Mouse (Mus musculus) midbrain, embryonic 15.5 days (tissue): ENCODE results near the gene Card19. TPM values are rescaled to one million over a fixed set of nuclear protein-coding genes. Genes with fewer than 3 reads are reported as not detected.

Experiments used
- ATAC-seq: fragments of 200-750 bp; cut with Nextera tagmentation; replicated peaks from 2 replicates; pipeline ENCODE4 v1.8.0; 2017; ENCODE audit warnings: moderate TSS enrichment
- H3K27ac ChIP-seq: fragments of 300-500 bp; sonication (generic); 2 replicates; pipeline ENCODE4 v1.5.1; 2015; ENCODE audit warnings: mild to moderate bottlenecking, inconsistent platforms
- H3K27me3 ChIP-seq: fragments of 300-500 bp; sonication (generic); replicated peaks from 2 replicates; pipeline ENCODE4 v1.6.1; 2015; ENCODE audit warnings: inconsistent platforms
- H3K36me3 ChIP-seq: fragments of 300-500 bp; sonication (generic); replicated peaks from 2 replicates; pipeline ENCODE4 v1.6.1; 2015; ENCODE audit warnings: inconsistent platforms
- H3K4me1 ChIP-seq: fragments of 300-500 bp; sonication (generic); 2 replicates; pipeline ENCODE4 v1.6.1; 2015; ENCODE audit warnings: inconsistent platforms
- H3K4me2 ChIP-seq: fragments of 300-500 bp; sonication (generic); 2 replicates; pipeline ENCODE4 v1.6.1; 2015; ENCODE audit warnings: inconsistent platforms, mild to moderate bottlenecking, moderate library complexity
- H3K4me3 ChIP-seq: fragments of 300-500 bp; sonication (generic); 2 replicates; pipeline ENCODE4 v1.5.1; 2015; ENCODE audit warnings: mild to moderate bottlenecking, inconsistent platforms
- H3K9ac ChIP-seq: fragments of 300-500 bp; sonication (generic); 2 replicates; pipeline ENCODE4 v1.6.1; 2015; ENCODE audit warnings: mild to moderate bottlenecking, inconsistent platforms
- H3K9me3 ChIP-seq: fragments of 300-500 bp; sonication (generic); 2 replicates; pipeline ENCODE4 v1.6.1; 2016; ENCODE audit warnings: inconsistent platforms
- WGBS: fragments of 180-500 bp; shearing (Covaris S2); methylation state at CpG from one replicate; pipeline ENCODE4 v1.1.7; 2015; ENCODE audit warnings: mixed read lengths; 5-methylcytosine and 5-hydroxymethylcytosine counted together
- polyA plus RNA-seq: library from polyadenylated mRNA; unstranded; fragments of >200 nt; fragmentation: Nextera tagmentation; extraction: Ambion mirVana; gene quantifications from 2 replicates; pipeline ENCODE4 v1.2.1, GENCODE M21; 2015

Gene Card19
- polyA plus RNA-seq, 1 experiment from 2014 or later = 25.1 TPM

DNA sequence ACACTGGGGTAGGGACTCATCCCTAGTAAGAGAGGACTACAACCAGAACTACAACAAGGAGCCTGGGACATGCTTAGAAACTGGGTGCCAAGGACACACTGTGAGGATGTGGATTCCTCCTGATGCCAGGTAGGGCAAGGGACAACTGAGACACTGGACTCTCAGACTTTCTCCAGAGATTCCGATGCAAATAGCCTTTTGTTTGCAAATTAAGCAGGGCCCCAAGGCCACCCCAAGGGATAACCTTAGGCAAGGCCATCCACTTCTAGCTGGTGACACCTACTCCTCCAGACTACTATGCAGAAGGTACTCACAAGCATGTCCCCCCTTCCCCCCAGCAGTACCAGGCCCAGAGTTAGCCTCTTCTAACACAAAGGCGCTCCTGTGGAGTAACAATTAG lies 30.8 kb upstream of the Card19 start:
- WGBS = 64% methylated on average over 2 of the region's 2 CpGs
- no peak for ATAC-seq
- Histone ChIP-seq H3K4me2 (no peak overlapping the region), H3K36me3 (no peaks in the 10 kb centered on the region), H3K9me3 (no peaks in the 10 kb centered on the region), H3K27me3 (peaks cover 23% of the 10 kb centered on the region), H3K27ac (no peak overlapping the region), H3K9ac (no peak overlapping the region), H3K4me1 (peaks cover 10% of the 10 kb centered on the region), H3K4me3 (no peak overlapping the region)

DNA sequence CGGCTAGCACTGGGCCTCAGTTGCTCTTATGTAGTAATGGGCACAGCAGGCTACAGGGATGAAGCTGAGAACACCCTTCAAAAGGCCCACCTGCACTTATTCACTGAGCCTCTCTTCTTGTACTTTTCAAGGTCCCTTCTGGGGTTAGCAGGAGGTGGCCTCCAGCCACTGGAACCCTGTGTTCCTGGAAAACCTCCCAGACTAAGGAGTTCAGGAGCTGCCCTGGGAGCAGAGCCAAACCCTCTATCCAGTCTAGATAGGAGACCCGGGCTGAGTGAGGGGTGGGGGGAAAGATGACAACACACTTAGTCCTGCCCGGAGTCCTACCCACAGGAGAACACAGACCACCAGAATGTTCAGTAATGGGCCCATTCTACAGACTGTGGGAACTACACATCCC lies 30.2 kb upstream of the Card19 start:
- H3K27ac ChIP-seq = no peak overlapping the region
- no peaks in the 10 kb centered on the region for H3K9me3 ChIP-seq
- no peak overlapping the region for H3K9ac ChIP-seq
- H3K4me2 ChIP-seq = no peak overlapping the region
- 77% methylated on average over 3 of the region's 3 CpGs for WGBS
- no peaks in the 10 kb centered on the region for H3K36me3 ChIP-seq
- H3K4me1 ChIP-seq = peaks cover 10% of the 10 kb centered on the region
- no peak overlapping the region for H3K4me3 ChIP-seq
- H3K27me3 ChIP-seq = peaks cover 23% of the 10 kb centered on the region
- ATAC-seq = no peak

DNA sequence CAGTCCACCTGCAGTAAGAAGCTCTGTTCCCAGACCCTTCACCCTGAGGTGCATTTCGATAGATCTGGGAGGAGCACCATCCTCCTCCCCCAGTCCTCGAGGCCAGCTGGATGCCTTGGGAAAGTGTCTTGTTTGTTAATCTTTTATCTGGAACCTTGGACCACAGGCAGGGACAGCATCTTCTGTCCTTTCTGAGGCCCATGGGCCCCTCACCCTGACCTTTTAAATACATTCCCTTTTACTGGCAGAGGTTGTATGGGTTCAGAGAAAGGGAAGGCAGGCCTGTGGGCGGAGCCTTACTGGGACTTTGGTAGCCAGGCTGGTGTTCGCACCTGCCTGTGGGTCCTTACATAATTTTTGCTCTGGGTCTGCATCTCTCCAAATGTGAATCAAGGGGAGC lies 29.4 kb upstream of the Card19 start:
- Histone ChIP-seq H3K4me1 (peaks cover 10% of the 10 kb centered on the region), H3K4me2 (no peak overlapping the region), H3K27me3 (peaks cover 23% of the 10 kb centered on the region), H3K36me3 (no peaks in the 10 kb centered on the region), H3K4me3 (no peak overlapping the region), H3K9ac (no peak overlapping the region), H3K27ac (no peak overlapping the region), H3K9me3 (no peaks in the 10 kb centered on the region)
- ATAC-seq = no peak
- WGBS = 60% methylated on average over 4 of the region's 4 CpGs

DNA sequence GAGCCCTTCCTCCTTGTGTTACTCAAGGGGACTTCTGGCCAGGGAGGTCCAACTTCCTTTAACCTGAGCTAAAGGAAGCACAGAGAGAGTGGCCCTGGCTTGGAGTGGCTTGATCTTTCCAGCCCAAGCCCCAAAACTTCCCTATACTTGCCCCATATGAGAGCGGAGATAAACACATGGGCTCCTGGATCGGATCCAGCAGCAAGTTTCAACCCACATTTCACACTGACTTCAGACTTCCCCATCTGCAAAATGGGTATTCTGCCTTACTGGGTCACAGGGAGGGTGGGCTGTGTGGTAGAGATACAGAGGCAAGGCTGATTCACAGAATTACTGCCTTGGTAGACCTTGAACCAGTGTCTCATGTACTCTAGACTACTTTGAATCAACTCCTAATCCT lies 27.7 kb upstream of the Card19 start:
- Histone ChIP-seq H3K9me3 (no peaks in the 10 kb centered on the region), H3K4me2 (no peak overlapping the region), H3K27ac (no peak overlapping the region), H3K9ac (no peak overlapping the region), H3K36me3 (no peaks in the 10 kb centered on the region), H3K27me3 (peaks cover 22% of the 10 kb centered on the region), H3K4me1 (peaks cover 10% of the 10 kb centered on the region), H3K4me3 (no peak overlapping the region)
- WGBS = 92% methylated on average over 2 of the region's 2 CpGs
- ATAC-seq = no peak

DNA sequence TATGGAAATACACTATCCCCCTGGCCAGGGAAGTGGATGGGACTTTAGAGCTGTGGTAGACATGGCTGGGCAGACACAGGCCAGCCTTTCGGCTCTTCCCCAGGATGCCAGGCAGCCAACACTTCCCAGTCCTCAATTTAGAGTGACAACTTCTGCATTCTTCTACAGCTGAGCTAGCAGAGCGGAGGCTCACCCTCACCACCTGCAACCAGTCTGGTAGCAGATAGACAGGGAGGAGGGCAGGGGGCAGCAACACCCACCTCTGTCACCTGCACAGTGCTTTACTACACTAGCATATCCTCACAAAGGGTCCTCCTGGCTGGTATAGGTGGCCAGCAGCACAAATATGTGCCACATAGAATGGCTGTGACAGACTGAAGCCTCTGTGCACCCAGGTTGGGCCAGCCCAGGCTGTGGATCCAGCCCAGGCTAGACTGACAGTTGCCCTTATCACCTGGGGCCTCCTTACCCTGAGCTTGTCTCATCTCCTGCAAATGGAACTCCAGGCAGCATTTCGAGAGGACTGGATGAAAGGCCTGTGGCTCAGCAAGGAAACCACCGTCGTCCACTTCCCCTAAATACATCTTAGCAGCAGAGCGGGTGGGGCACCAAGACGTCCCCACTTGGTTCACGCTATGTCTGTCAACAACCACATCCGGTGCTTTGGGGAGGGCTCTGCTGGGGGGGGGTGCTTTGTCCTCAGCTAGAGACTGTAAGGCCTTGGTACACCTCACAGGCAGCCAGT lies 26.7 kb upstream of the Card19 start:
- Histone ChIP-seq H3K9ac (no peak overlapping the region), H3K9me3 (no peaks in the 10 kb centered on the region), H3K36me3 (no peaks in the 10 kb centered on the region), H3K4me2 (no peak overlapping the region), H3K4me1 (no peaks in the 10 kb centered on the region; the same call in 1 of the 2 replicates), H3K4me3 (no peak overlapping the region), H3K27ac (no peak overlapping the region), H3K27me3 (peaks cover 12% of the 10 kb centered on the region)
- WGBS = 75% methylated on average over 9 of the region's 9 CpGs
- ATAC-seq = no peak

DNA sequence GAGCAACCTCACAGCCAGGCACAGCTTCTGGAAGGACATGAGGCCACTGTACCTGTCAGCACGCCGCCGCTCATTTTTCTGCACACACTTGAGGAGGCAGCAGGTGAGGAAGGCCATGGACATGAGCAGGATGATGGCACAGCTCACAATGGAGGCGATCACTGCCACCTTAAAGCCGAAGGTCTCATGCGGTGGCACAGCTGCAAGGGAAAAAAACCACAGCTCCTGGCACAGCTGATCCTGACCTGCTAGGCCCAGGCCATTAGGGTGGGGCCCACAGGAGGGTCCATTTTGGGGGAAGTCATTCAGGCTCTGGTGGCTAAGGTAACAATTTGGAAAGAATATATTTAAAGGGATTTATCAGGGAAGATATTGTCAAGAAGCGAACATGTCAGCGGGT lies 22.9 kb upstream of the Card19 start:
- no peak overlapping the region for H3K4me2 ChIP-seq
- no peak overlapping the region for H3K9ac ChIP-seq
- WGBS = 92% methylated on average over 8 of the region's 8 CpGs
- no peaks in the 10 kb centered on the region for H3K27me3 ChIP-seq
- H3K27ac ChIP-seq = no peak overlapping the region
- no peak for ATAC-seq
- H3K4me1 ChIP-seq = no peaks in the 10 kb centered on the region
- H3K9me3 ChIP-seq = no peaks in the 10 kb centered on the region
- H3K4me3 ChIP-seq = no peak overlapping the region
- H3K36me3 ChIP-seq = no peaks in the 10 kb centered on the region

DNA sequence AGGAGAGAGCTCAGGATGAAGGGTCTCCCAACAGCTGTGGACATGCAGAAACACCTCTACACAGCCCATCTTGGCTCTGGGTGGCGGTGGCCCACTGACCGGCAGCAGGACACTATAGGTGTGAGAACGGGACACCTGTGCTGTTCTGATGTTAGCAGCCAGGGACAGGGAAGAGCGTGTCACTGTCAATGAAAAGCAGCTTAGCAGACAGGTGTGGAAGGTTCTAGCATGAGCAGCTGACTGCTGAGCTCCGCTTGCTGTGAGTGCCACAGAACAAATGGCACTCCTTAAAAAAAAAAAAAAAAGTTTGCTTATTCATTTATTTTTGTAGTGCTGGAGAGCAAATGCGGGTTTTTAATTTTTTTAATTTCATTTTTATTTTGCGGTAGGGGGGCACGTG lies 21.8 kb upstream of the Card19 start:
- WGBS = 90% methylated on average over 8 of the region's 8 CpGs
- H3K4me2 ChIP-seq = no peak overlapping the region
- H3K4me1 ChIP-seq = no peaks in the 10 kb centered on the region
- H3K36me3 ChIP-seq = no peaks in the 10 kb centered on the region
- no peaks in the 10 kb centered on the region for H3K27me3 ChIP-seq
- H3K4me3 ChIP-seq = no peak overlapping the region
- no peaks in the 10 kb centered on the region for H3K9me3 ChIP-seq
- no peak overlapping the region for H3K27ac ChIP-seq
- no peak overlapping the region for H3K9ac ChIP-seq
- ATAC-seq = no peak

DNA sequence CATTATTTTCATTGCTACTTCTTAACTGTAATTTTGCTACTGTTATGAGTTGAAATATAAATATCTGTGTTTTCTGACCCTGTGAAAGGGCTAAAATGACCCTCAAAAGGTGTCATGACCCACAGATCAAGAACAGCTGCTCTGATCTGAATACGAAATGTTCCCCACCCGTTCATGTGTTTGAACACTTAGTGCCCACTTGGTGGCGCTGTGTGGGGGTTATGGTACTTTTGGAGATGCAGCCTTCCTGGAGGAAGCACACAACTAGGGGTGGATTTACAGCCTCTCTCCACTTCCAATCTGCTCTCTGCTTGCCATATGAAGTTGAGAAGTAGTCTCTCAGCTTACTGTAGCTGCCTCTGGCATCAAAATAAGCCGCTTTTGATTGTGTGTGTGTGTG lies 18.9 kb upstream of the Card19 start:
- H3K4me3 ChIP-seq = no peak overlapping the region
- H3K4me1 ChIP-seq = no peaks in the 10 kb centered on the region
- no peaks in the 10 kb centered on the region for H3K27me3 ChIP-seq
- no peaks in the 10 kb centered on the region for H3K9me3 ChIP-seq
- no peak overlapping the region for H3K4me2 ChIP-seq
- no peak for ATAC-seq
- no peaks in the 10 kb centered on the region for H3K36me3 ChIP-seq
- H3K9ac ChIP-seq = no peak overlapping the region
- WGBS = 94% methylated on average over 4 of the region's 4 CpGs
- no peak overlapping the region for H3K27ac ChIP-seq

DNA sequence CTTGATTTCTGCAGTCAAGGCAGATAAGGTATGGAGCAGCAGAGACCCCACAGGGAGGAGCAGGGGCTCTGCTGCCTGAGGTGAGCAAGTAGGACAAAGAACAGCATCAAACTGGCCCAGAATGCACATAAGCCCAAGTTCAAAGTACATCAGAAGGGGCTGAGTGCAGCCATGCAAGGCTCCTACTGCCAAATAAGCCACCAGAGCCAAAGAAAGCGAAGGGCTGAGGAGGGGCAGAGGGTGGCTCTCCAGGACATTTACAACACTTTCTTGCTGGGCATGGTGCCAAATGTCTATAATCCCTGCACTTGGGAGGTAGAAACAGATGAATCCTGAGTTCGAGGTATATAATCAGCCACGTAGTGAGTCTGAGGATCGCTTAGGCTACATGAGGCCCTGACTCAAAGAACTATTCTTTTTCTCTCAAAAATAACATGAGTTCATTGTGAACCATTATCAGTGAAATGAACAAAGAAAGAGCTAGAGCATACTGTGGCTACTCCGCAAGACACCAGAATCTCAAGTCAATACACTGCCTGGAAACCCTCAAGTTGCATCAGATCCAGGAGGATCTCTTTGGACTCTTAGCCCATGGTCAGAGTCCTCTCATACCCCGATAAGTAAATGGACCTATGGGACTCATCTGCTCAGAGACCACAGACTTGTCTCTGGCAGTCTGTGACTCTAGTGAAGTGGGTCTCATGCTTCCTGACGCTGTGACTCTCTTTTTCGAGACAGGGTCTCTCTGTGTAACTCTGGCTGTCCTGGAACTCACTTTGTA lies 18.1 kb upstream of the Card19 start:
- Histone ChIP-seq H3K4me2 (no peak overlapping the region), H3K4me3 (no peak overlapping the region), H3K27ac (no peak overlapping the region), H3K27me3 (no peaks in the 10 kb centered on the region), H3K36me3 (no peaks in the 10 kb centered on the region), H3K4me1 (no peaks in the 10 kb centered on the region), H3K9me3 (no peaks in the 10 kb centered on the region), H3K9ac (no peak overlapping the region)
- WGBS = 80% methylated on average over 8 of the region's 8 CpGs
- ATAC-seq = no peak

DNA sequence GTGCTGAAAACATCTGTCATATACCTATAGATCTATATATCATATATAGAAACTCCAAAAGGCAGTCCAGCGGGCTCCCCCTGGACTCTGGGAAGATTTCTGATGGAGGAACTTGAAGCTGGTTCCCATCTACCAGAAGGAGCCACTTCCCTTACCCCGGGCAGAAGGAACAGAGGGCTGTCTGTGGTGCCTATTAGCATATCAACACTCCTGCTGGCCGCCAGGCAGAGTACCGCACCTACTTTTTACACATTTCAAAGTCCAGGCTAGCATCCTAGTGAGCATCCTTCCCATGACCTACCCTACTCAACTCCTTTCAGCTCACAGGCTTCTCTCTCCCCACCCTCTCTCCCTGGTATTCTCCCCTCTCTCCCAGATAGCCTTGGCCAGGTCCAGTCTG lies 9.8 kb upstream of the Card19 start:
- H3K27ac ChIP-seq = no peak overlapping the region
- no peaks in the 10 kb centered on the region for H3K36me3 ChIP-seq
- no peaks in the 10 kb centered on the region for H3K4me1 ChIP-seq
- 26% methylated on average over 4 of the region's 4 CpGs for WGBS
- H3K9me3 ChIP-seq = no peaks in the 10 kb centered on the region
- H3K27me3 ChIP-seq = peaks cover 7% of the 10 kb centered on the region; the same call in 1 of the 2 replicates
- ATAC-seq = no peak
- no peak overlapping the region for H3K9ac ChIP-seq
- H3K4me2 ChIP-seq = no peak overlapping the region
- H3K4me3 ChIP-seq = no peak overlapping the region

DNA sequence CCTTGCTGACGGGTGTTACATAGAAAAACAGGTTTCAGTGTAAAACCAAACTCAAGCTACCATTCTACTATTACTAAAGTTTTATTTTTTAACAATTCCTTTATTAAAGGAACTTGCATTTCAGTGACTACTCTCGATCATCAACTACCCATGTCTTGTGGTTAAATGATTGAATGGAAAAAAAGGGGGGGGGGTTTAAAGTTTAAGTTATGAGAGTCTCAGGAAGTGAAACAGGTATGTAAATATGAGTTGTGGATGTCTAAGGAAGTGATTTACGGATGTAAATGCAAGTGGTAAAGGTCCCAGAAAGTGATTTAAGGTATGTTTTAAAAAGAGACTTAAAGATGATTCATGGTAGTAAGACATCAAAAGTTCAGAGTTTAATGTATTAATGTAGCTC lies 9.3 kb upstream of the Card19 start:
- Histone ChIP-seq H3K27ac (no peak overlapping the region), H3K4me2 (no peak overlapping the region), H3K9me3 (no peaks in the 10 kb centered on the region), H3K27me3 (peaks cover 7% of the 10 kb centered on the region; the same call in 1 of the 2 replicates), H3K9ac (no peak overlapping the region), H3K36me3 (no peaks in the 10 kb centered on the region), H3K4me3 (no peak overlapping the region), H3K4me1 (no peaks in the 10 kb centered on the region)
- WGBS = 68% methylated on average over 3 of the region's 3 CpGs
- ATAC-seq = no peak

DNA sequence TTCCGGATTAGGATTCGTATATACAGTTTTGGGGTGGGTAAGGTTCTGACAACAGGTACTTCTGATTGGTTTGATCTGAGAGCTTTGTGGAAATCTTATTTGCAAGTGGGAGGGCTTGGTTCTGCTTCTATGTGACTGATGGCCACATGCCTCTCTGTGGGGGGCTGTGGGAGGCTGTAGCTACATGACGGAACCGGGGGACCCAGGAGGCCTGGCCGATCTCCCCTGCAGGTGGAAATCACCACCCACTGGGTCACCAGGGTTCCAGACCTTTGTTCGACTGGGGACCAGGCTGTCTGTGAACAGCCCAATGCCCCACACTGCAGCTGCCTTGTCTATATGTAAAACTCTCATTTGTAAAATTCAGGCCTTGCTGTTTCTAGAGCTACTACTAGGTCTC lies 8.9 kb upstream of the Card19 start:
- no peak overlapping the region for H3K27ac ChIP-seq
- no peaks in the 10 kb centered on the region for H3K9me3 ChIP-seq
- H3K36me3 ChIP-seq = no peaks in the 10 kb centered on the region
- H3K4me1 ChIP-seq = no peaks in the 10 kb centered on the region
- H3K4me2 ChIP-seq = no peak overlapping the region
- WGBS = 19% methylated on average over 6 of the region's 6 CpGs
- no peak overlapping the region for H3K4me3 ChIP-seq
- H3K9ac ChIP-seq = no peak overlapping the region
- ATAC-seq = no peak
- H3K27me3 ChIP-seq = peaks cover 7% of the 10 kb centered on the region; the same call in 1 of the 2 replicates

DNA sequence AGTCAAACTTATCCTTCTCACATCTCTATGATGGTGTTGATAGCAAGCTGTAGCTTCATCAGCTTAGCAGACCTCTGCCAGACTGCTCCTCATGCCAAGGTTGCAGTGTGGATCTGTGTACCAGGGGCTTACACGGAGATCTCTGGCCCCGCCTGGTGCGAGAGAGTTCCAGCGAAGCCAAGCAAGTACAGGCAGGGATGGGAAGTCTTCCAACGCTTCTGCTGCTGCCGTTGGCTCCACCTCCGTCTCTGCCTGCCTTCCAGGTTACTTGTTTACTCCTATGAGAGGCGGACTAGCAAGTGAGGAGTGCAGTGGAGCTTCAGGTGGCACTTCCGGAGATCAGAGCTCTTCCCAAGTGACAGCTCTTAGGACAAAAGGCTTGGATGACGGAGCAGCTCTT lies 8.5 kb upstream of the Card19 start:
- WGBS = 18% methylated on average over 10 of the region's 10 CpGs
- ATAC-seq = no peak
- Histone ChIP-seq H3K27ac (no peak overlapping the region), H3K27me3 (peaks cover 7% of the 10 kb centered on the region; the same call in 1 of the 2 replicates), H3K36me3 (no peaks in the 10 kb centered on the region), H3K4me2 (no peak overlapping the region), H3K4me3 (no peak overlapping the region), H3K9ac (no peak overlapping the region), H3K4me1 (no peaks in the 10 kb centered on the region), H3K9me3 (no peaks in the 10 kb centered on the region)
